Mouse (Mus musculus) T-helper 17 cell (primary cell): ENCODE results near the gene Bcat2.

Experiments
- in situ Hi-C, 2 experiments: fragments of 300-600 bp; cut with MboI, MseI; formaldehyde crosslinking; loops; 1 replicate in 1 of 2; 2 replicates in 1 of 2; pipeline ENCODE4 v1.15.1; 2025; ENCODE audit warnings: high pct_unique_total_duplicates in 2 of 2

The Bcat2 gene

DNA sequence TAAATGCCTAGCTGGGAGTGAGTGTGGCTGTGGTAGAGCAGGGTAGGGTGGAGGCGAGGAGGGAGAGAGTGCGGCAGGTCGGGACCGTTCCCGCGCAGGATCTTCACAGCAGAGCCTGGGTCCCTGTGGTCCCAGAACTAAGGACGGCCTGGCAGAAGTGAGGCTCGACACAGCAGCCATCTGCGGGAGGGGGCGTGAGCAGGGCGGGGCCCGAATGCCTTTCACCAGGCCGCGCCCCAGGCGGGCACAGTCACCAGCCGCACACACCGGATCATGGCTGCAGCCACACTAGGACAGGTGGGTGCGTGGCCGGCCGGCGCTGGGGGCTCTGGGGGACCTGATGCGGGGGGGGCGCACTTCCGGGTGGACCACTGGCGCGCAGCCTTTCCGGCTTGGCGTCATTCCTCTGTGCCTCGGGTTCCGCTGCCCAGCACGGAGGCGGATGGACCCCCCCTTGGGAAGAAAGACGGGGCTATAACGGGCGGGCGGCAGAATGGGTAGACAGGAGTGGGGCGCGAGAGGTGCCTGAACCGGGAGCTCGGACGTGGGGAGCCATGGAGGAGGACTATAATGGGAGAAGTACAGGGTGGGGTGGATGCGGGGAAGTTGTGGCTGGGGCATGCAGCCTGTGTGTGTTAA lies at the start of gene Bcat2:
Gene Bcat2, plus strand, starts transcription at position 51 of the 639 bp plus-strand sequence.
- in situ Hi-C loops, result no loop called here

DNA sequence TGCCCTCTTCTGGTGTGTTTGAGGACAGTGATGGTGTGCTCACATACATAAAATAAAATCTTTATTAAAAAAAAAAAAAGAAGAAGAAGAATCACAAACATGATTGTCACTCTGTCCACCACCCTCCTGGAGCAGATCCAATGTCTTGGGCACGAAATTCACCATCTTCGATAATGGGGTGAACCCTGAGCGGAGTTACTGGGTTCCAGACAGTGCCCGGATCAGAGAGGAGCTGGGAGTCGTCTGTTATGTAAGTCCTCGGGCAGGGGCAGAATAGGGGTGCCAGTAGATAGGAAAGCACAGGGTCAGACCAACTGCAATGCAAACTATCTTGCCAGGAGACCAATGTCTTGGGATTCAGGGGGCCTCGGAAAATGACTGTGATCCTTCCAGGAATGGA lies 49.3 kb upstream of the Bcat2 start:
- in situ Hi-C loops, result loop anchor here in 1 of 2 experiments (10.0 kb wide), 1 partner anchor 666 kb away; the partner anchor contains the start of gene Pnkp

DNA sequence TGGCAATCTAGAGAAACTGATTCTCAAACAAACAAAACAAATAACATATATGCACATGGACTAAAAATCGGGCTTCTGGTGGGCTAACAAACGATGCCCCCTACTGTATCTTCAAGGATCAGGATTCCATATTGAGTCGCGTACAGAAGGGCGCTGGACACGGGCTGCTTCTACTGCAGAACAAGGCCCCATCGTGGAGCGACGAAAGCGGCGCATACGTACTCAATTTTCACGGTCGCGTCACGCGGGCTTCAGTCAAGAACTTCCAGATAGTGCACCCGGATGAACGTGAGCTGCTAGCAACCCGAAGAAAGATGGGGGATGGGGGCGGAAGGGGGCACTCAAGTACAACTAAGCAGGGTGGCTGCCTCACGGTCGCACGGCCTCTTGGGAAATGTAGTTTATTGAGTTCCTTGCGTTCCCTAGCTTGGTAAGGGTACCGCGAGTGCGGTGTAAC lies 48.2 kb upstream of the Bcat2 start:
- in situ Hi-C loops, result loop anchor here in 1 of 2 experiments (10.0 kb wide), 1 partner anchor 667 kb away; the partner anchor contains the start of gene Pnkp

DNA sequence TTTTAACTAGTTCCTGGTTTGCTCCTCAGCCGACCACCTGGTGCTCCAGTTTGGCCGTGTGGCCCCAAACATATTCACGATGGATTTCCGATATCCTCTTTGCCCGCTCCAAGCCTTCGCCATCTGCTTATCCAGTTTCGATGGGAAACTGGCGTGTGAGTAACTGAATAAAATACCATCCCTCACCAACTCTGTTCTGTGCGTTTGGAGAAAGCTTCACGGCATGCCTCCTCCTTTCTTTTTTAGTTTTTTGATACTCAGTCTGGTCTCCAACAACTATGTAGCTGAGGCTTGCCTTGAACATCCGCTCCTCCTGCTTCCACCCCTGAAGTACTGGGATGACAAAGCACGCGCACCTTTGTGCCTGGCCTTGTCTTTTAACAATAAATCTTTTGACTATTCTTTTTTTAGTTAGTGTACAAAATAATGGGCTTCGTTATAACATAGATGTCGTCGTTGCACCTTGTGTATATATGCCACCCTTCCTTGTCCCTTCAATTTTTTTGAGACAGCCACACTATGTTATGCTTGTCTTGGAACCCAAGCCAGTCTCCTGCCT lies 47.7 kb upstream of the Bcat2 start:
- in situ Hi-C loops, result loop anchor here in 1 of 2 experiments (10.0 kb wide), 1 partner anchor 667 kb away; the partner anchor contains the start of gene Pnkp

DNA sequence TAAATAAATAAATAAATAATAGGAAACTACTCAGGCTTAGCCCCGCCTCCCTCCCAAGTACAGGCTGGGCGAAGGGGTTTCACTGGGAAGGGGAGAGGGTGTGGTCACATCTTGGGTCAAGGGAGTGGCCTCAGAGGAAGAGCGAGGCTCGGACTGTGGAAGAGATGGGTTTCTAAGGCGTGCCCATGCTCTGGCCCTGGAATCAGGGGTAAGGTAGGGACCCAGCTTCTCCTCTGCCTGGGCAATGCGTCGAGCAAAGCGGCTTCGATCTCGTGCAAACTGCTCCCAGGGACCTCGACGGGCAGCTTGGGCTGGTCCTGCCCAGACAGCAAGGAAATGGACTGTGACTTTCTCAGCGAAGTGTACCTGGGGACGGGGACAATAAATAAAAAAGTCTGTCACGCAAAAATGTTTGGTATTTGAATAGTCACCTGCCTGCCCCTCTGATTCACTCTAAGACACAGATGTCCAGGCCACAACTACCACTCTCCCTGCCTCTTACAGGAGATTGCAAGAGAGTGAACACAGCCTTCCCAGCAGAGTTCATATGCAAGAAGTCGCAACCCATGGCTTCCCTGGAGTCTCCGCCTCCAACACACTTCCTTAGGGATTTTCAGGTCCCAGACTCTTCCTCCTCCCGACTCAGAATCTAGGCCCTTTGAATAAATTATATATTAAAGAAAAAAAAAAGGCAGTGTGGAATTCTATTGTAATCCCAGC lies 46.8 kb upstream of the Bcat2 start:
- in situ Hi-C loops, result loop anchor here in 1 of 2 experiments (10.0 kb wide), 1 partner anchor 668 kb away; the partner anchor contains the start of gene Pnkp

DNA sequence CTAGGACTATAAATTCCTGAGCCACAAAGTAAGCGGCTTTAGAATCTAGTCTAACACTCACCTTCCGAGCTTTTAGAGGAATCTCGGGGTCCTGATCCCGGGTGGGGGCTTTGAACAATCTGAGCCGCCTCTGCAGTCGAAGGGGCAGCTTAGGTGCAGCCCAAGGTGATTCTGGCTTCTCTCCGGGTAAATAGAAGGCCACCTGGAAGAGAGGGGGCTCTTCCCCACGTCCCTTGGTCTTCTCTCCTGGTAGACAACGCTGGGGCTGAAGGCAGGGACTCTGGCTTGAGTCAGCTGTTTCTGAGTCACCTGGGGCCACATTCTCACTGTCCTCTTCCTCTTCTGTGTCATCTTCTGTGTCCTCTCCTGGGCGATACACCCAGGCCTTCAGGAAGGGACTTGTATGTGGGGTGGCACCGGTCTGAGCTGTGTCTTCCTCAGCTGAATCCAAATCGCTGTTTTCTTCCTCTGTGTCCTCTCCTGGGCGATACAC lies 46.2 kb upstream of the Bcat2 start:
- in situ Hi-C loops, result loop anchor here in 1 of 2 experiments (10.0 kb wide), 1 partner anchor 669 kb away; the partner anchor contains the start of gene Pnkp

DNA sequence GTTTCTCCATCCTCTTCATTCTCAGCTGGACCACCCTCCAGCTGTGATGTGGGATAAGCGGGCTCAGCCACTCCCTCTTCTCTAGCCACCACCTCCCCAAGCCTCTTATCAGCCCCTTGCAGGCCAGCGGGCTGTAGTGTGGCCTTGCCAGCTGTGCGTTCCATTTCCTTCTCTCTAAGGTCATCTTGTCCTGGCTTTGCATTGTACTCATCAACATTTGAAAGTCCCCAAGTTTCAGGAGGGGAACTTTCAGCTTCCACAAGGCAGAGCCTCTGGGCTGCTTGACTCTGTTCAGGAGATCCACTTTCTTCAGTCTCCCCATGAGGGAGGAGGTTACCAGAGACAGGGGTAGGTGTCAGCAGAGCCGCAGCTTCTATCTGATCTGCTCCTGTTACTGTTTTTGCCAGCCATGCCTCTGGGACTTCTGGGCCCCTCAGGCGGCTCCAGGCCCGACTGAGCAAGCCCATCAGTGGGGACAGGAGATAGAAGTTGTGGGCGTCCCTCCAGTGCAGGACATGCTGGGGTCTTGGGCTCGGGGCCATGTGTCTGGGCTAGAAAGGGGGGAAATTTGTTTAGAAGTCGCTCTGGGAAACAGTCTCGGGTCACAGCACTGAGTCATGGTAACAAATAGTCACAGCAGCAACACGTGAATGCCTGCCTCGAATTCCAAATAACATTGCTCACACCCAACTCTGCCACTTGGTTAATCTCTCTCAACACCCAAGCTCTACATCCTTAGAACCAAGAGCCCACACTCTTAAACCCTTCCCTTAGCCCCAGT lies 44.9 kb upstream of the Bcat2 start:
- in situ Hi-C loops, result loop anchor here in 1 of 2 experiments (10.0 kb wide), 1 partner anchor 670 kb away; the partner anchor contains the start of gene Pnkp

DNA sequence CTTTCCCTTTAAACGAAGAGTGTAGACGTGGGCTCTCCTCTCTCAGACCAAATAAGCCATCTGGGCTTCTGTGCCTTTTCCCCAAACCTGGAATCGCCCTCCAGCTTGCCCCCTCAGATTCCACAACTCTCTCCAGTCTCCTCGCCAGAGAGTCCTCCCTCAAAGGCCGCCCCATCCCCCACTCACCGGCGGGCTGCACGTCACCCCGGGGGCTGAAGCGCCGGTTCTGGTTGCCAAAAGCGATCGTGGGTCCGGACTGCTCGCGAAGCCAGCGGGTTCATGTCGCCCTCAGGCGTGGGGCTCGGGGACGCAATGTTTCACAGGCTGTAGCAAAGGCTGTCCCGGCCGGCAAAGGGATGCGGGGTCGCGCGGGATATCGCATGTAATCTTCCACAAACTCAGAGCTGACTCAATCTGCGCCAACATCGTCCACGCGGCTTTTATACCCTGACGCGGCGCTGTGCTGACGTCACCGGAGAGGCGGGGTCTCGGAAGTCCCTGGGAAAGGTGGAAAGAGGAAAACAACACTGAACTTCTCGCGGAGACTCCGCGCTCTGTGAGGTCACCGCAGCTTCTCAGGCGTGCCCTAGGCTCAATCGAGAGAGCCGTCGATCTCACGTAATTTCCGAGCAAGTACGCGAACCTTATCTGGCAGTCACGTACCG lies 44.0 kb upstream of the Bcat2 start, which contains the start of the genes Ppp1r15a and Plekha4:
Gene Ppp1r15a, minus strand, starts transcription at position 460 of the 665 bp plus-strand sequence.
Gene Plekha4, plus strand, starts transcription at position 522 of the 665 bp plus-strand sequence.
- in situ Hi-C loops, result loop anchor here in 1 of 2 experiments (10.0 kb wide), 1 partner anchor 671 kb away; the partner anchor contains the start of gene Pnkp

DNA sequence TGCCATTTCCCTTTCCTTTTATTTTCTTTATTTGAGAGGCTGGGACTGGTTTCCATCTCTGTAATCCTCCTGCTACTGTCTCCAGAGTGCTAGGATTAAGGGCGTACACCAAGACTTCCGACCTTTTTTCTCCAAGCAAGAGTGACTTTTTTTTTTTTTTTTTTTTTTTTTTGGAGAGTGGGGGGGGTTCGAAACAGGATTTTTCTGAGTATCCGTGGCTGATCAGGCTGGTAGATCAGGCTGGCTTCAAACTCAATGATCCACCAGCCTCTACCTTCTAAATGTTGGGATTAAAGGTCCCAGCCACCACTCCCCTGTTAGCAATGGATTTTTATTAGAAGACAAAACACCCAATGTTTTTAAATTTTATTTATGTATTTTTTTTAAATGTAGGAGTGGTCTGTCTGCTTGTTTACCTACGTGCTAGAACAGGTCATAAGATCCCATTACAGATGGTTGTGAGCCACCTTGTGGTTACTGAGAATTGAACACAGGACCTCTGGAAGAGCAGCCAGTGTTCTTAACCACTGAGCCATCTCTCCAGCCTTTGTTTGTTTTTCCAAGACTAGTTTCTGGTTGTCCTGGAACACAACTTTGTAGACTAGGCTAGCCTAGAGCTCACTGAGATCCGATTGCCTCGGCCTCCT lies 43.4 kb upstream of the Bcat2 start:
- in situ Hi-C loops, result loop anchor here in 1 of 2 experiments (10.0 kb wide), 1 partner anchor 672 kb away; the partner anchor contains the start of gene Pnkp

DNA sequence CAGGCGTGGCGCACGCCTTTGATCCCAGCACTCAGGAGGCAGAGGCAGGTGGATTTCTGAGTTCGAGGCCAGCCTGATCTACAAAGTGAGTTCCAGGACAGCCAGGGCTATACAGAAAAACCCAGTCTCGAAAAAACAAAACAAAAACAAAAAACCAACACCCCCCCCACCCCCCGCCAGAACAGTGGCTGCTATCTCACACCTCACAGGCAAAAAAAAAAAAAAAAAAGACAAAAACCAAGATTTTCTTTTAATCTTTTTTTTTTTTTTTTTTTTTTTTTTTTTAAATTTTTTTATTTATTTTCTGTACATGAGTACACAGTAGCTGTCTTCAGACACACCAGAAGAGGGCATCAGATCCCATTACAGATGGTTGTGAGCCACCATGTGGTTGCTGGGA lies 42.8 kb upstream of the Bcat2 start:
- in situ Hi-C loops, result loop anchor here in 1 of 2 experiments (10.0 kb wide), 1 partner anchor 672 kb away; the partner anchor contains the start of gene Pnkp

DNA sequence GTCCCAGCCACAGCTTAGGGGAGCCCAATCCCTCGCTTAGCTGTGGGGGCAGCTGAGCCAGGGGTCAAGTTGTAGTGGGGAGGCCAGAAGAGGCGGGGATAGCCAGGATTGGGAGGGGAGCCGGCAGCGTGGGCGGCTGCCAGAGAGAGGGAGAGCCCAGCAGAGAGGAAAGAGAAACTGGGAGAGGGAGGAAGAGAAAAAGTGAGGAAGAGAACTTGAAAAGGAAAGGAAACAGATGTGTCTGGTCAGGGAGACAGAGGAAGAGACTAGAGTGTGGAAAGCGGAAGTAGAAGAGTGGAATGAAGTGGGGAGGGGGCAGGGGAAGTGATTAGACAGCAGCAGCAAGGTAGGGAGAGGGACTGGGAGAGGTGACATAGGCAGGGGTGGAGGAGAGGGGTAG lies 40.5 kb upstream of the Bcat2 start:
- in situ Hi-C loops, result loop anchor here in 1 of 2 experiments (10.0 kb wide), 1 partner anchor 675 kb away; the partner anchor contains the start of gene Pnkp

DNA sequence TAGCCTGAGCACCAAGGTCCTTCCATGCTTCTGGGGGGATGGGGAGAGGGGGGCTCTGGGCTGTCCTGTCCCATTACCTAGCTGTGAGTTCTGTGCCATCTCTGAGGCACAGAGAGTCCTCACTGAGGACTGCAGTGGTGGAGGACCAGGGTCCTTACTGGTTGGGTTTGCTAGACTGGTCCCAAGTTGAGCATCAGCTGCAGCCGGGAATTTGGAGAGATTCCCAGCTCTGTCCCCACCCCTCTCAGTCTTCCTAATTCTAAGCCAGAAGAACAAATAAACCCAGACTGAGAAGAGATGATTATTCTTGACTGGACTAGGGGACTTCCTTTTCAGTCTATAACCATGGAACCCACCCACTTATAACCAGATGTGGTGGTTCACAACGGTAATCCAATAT lies 39.3 kb upstream of the Bcat2 start:
- in situ Hi-C loops, result no loop called here

DNA sequence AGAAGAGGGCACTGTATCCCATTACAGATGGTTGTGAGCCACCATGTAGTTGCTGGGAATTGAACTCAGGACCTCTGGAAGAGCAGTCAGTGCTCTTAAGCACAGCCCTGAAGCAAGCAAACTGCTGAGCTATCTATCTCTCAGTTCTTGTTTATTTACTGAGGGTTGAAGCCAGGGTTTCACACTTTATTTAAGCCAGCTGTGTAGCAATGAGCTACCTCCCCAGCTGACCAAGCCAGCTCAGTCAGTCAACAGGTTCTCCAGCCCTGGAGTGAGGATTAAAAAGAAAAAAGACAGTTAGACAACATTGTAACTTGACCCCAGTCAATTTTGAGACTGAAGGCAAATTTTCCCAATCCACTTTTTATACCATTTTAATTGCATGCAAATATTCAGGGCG lies 34.3 kb upstream of the Bcat2 start:
- in situ Hi-C loops, result no loop called here

DNA sequence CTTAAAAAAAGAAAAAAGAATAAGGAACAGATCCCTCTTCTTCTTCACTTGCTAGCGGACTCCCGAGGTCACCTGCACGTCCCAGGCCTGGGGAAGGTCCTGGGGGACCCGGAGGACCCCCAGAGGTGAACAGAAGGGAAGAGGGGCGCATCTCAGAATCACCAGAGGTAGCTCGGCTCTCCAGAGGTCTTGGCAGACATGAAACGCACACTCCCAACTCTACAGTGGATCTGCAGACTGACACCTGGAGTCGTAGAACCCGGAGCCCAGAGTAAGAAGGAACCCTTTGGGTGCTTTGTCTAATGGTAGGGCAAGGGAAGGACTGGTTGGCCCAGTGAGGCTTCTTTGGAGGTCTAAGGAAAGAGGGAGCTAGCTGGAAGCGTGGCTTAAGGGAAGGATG lies 32.4 kb upstream of the Bcat2 start:
- in situ Hi-C loops, result no loop called here

DNA sequence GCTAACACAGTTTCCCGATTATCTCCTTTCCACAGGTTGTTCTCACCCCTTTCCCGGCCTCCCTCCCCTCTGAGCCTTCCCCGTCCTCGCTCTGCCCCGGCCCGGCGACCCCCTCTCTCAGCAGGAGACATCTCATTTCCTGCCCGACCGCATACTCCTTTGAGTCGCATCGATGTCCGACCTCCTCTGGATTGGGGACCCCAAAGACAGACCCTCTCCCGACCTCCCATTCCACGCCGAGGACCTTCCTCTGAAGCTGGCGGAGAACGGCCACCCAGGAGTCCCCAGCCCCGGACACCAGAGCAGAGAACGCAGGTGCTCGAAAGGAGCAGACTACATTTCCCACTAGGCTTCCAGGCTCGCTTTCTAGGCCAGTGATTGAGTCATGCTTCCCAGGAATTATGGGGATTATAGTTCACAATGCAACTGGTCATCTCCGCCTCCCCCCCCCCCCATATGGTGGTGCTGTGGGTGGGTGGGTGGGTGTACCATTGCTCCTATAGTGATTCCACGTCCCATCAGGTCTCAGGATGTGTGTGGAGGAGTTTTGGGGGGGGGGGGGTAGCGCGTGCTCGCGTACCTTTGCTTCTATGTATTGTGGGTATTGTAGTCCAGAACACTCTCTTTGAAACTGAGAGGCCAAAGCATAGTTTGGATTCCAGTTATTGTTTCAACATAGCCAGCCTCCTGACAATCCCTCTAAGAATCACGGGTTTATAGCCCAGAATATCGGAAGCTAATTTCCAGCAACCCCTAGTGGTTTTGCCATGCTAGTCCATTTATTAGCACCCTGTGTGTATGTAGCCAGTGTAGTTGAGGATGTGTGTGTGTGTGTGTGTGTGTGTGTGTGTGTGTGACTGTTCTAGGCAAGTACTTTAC lies 31.6 kb upstream of the Bcat2 start:
- in situ Hi-C loops, result no loop called here

DNA sequence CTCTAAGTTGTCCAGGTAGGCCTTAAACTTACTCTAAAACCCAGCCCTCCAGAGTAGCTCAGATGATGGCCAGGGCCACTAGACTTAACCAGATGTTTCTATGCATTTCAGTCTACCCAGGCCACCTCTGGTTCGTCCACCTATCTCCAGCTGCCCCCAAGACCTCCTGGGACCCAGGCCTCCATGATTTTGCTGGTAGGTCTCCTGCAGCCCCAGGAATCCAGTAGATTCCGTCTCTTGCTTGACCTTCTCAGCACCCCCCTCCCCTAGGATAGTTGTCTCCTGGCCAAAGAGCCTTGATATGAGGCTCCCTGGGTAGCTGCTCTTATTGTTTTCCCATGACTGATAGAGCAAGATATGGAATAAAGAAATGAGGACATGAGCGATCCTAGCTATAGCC lies 30.9 kb upstream of the Bcat2 start:
- in situ Hi-C loops, result no loop called here

DNA sequence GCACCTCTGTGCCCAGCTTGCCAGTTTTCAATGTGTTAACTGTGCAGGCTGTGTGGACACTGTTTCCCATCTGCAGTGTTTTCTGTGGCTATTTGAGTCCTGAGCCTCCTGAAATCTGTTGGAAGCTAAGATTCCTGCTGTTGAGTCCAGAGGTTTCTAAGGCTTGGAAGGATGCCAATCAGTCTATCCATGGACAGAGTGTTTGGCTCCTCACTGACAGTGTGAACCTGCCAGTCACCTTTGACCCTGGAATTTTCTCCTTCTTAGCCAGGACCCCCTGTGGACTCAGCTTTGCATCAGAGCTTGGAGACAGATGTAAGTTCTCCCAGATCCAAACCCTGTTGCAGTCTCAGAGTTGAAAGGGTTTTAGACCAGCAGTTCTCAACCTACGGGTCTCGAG lies 29.7 kb upstream of the Bcat2 start:
- in situ Hi-C loops, result no loop called here

DNA sequence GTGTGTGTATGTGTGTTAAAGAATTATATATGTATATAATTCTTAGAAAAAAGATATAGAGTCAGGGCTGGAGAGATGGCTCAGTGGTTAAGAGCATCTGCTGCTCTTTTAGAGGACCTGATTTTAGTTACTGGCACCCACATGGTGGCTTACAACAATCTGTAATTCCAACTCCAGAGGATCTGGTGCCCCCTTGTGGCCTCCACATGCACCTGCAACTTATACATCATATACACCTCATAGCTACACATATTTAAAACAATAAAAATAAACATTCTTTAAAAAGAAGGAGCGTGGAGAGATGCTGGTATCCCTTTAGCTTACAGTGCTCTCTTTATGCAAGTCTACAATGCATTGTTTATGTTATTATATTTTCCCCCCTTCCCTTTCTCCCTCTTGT lies 25.4 kb upstream of the Bcat2 start:
- in situ Hi-C loops, result no loop called here
